9 mouse cellular contexts compared by ENCODE assay signal in genomic region chr5:107287254-107287907, GRCm38 (mm10). TPM values are rescaled to one million over a fixed set of nuclear protein-coding genes. Genes with fewer than 3 reads are reported as not detected.
DNase-seq lines count a peak whose midpoint lies in the region; ATAC-seq lines count a peak whose summit lies in the region.
"Had no signal": no experiment of that assay in that cellular context is flagged by ENCODE, and none has a peak within 500 bp of the region (broad histone marks: within the 10 kb centered on the region; RNA-seq: fewer than 3 reads in every experiment).

No protein-coding gene starts in this region.

- WGBS in forebrain, embryonic 10.5 days = 30% methylated on average over 6 of the region's 6 CpGs
- WGBS in forebrain, embryonic 13.5 days = 30% methylated on average over 6 of the region's 6 CpGs
- 27% methylated on average over 6 of the region's 6 CpGs for WGBS in heart, embryonic 11.5 days (ENCODE audit: insufficient replicate concordance)

- H3K9me3 ChIP-seq in forebrain, embryonic 10.5 days = no peaks in the 10 kb centered on the region
- no peaks in the 10 kb centered on the region for H3K9me3 ChIP-seq in forebrain, embryonic 13.5 days (replicated peaks)
- H3K9me3 ChIP-seq in heart, embryonic 11.5 days (replicated peaks; ENCODE audit: control insufficient read depth, low read length) = no peaks in the 10 kb centered on the region
- H3K9me3 ChIP-seq: midbrain, embryonic 12.5 days had no signal

- no peak overlapping the region for H3K9ac ChIP-seq in forebrain, embryonic 13.5 days
- H3K9ac ChIP-seq in heart, embryonic 11.5 days (ENCODE audit: low read depth, low read length) = no peak overlapping the region
- H3K9ac ChIP-seq: midbrain, embryonic 12.5 days had no signal

- no peak overlapping the region for H3K4me2 ChIP-seq in forebrain, embryonic 13.5 days
- H3K4me2 ChIP-seq in heart, embryonic 11.5 days = peak overlapping the region; percentile 90

- no peak overlapping the region for H3K27ac ChIP-seq in forebrain, embryonic 10.5 days
- H3K27ac ChIP-seq in forebrain, embryonic 13.5 days = no peak overlapping the region
- H3K27ac ChIP-seq in heart, embryonic 11.5 days (ENCODE audit: low read depth, low read length) = no peak overlapping the region
- H3K27ac ChIP-seq: midbrain, embryonic 12.5 days had no signal

- ATAC-seq in forebrain, embryonic 13.5 days = no peak
- no peak for ATAC-seq in heart, embryonic 11.5 days (replicated peaks; ENCODE audit: insufficient number of reproducible peaks, low FRiP score, low TSS enrichment)
- ATAC-seq in megakaryocyte, adult 5-6 weeks (ENCODE audit: poor library complexity, severe bottlenecking) = peak; percentile 55

- H3K4me1 ChIP-seq in forebrain, embryonic 10.5 days = peaks cover 30% of the 10 kb centered on the region
- H3K4me1 ChIP-seq in forebrain, embryonic 13.5 days = peaks cover 20% of the 10 kb centered on the region
- H3K4me1 ChIP-seq in heart, embryonic 11.5 days (ENCODE audit: control insufficient read depth, insufficient read depth, low read length) = 0 out of 2 replicates have a peak, but pooled peaks cover 6% of the 10 kb centered on the region

- H3K4me3 ChIP-seq in forebrain, embryonic 10.5 days = no peak overlapping the region
- H3K4me3 ChIP-seq in forebrain, embryonic 13.5 days = no peak overlapping the region
- peak overlapping the region; percentile 86 for H3K4me3 ChIP-seq in heart, embryonic 11.5 days (ENCODE audit: low read depth, low read length)

- no peaks in the 10 kb centered on the region for H3K36me3 ChIP-seq in forebrain, embryonic 10.5 days (replicated peaks)
- no peaks in the 10 kb centered on the region for H3K36me3 ChIP-seq in forebrain, embryonic 13.5 days (ENCODE audit: poor library complexity, severe bottlenecking)
- no peaks in the 10 kb centered on the region for H3K36me3 ChIP-seq in heart, embryonic 11.5 days (ENCODE audit: control insufficient read depth, insufficient read depth, low read length)
- H3K36me3 ChIP-seq: midbrain, embryonic 12.5 days had no signal

- peaks cover 66% of the 10 kb centered on the region for H3K27me3 ChIP-seq in forebrain, embryonic 10.5 days (ENCODE audit: poor library complexity, severe bottlenecking)
- H3K27me3 ChIP-seq in forebrain, embryonic 13.5 days = peaks cover 76% of the 10 kb centered on the region
- H3K27me3 ChIP-seq in heart, embryonic 11.5 days (ENCODE audit: control insufficient read depth, insufficient read depth, low read length) = 0 out of 2 replicates have a peak, but pooled peaks cover 3% of the 10 kb centered on the region

- DNase-seq in forebrain, embryonic 10.5 days (ENCODE audit: extremely low spot score, low spot score) = peak; percentile 60
- DNase-seq in MEL-GATA-1-ER (ENCODE audit: extremely low read depth, low read depth) = peak; percentile 42
- peak; percentile 84 to 89 for DNase-seq in cerebellum, postnatal 25 days
- peak; percentile 45 to 66 for DNase-seq in kidney, postnatal 25 days
- peak; percentile 61 to 86 for DNase-seq in spleen, postnatal 10 days (ENCODE audit: low spot score in 2 of 2)

RNA-seq across cellular contexts. Expression of gene Tgfbr3, which starts 2.0 kb away (rescaled TPM):
- polyA plus RNA-seq in forebrain, embryonic 10.5 days (2016; fragmentation: Nextera tagmentation; extraction: Ambion mirVana) = 5.7 and 5.8 TPM in 2 replicates
- polyA plus RNA-seq in forebrain, embryonic 13.5 days (2015; fragmentation: Nextera tagmentation; extraction: Ambion mirVana) = 1.3 and 2.1 TPM in 2 replicates
- polyA plus RNA-seq in heart, embryonic 11.5 days (2014; fragmentation: Nextera tagmentation; extraction: Ambion mirVana) = 38.2 and 39.2 TPM in 2 replicates
- total RNA-seq in megakaryocyte, adult 5-6 weeks (2015) = 0.89 and 1.3 TPM in 2 replicates
- 1.3 and 1.7 TPM in 2 replicates for total RNA-seq in megakaryocyte, adult 5-6 weeks (2017)

RNA-seq across cellular contexts. Expression of gene Brdt, which starts 43.6 kb away (rescaled TPM):
- 0.77 TPM in 2 replicates for polyA plus RNA-seq in forebrain, embryonic 10.5 days (2016; fragmentation: Nextera tagmentation; extraction: Ambion mirVana)
- polyA plus RNA-seq in forebrain, embryonic 13.5 days (2015; fragmentation: Nextera tagmentation; extraction: Ambion mirVana) = 1.1 TPM in 2 replicates
- 0.87 and 0.94 TPM in 2 replicates for polyA plus RNA-seq in heart, embryonic 11.5 days (2014; fragmentation: Nextera tagmentation; extraction: Ambion mirVana)
- 0.25 and 0.41 TPM in 2 replicates for total RNA-seq in megakaryocyte, adult 5-6 weeks (2015)
- not detected in 2 replicates for total RNA-seq in megakaryocyte, adult 5-6 weeks (2017)
